Mouse (Mus musculus) testis, adult 10 weeks (tissue): ENCODE data around the gene Olfr1225. TPM values are rescaled to one million over a fixed set of nuclear protein-coding genes. Genes with fewer than 3 reads are reported as not detected.

Experiments
- polyA plus RNA-seq: library from polyadenylated mRNA; stranded (reverse); fragments of 350-450 nt; fragmentation: Illumina TruSeq; extraction: RNeasy Lipid Tissue Mini Kit (QIAGEN cat#74804); gene quantifications from one replicate; pipeline ENCODE4 v1.2.3, GENCODE M21; 2014; ENCODE audit warnings: low read depth, low replicate concordance

Gene Olfr1225
- polyA plus RNA-seq = not detected

GRCm38 (mm10) chr2:89174569-89174968, at the start of gene Olfr1225:
Gene Olfr1225, minus strand, starts transcription at chr2:89174669.

GRCm38 (mm10) chr2:89199948-89200347, 25.5 kb upstream of the Olfr1225 start, which contains the start of gene Olfr1226:
Gene Olfr1226, minus strand, starts transcription at chr2:89200048.

GRCm38 (mm10) chr2:89163991-89164390, 10.5 kb downstream of the Olfr1225 start, which contains the start of gene Olfr1224-ps1:
Gene Olfr1224-ps1, minus strand, starts transcription at chr2:89164091.

GRCm38 (mm10) chr2:89151460-89151859, 23.0 kb downstream of the Olfr1225 start, which contains the start of gene Olfr1223:
Gene Olfr1223, minus strand, starts transcription at chr2:89151560.

GRCm38 (mm10) chr2:89132954-89133353, 41.5 kb downstream of the Olfr1225 start, which contains the start of gene Olfr1222:
Gene Olfr1222, minus strand, starts transcription at chr2:89133054.

Other genes starting within 250 kb of the Olfr1225 start
- not detected for gene Olfr1211, start 236.6 kb downstream of the Olfr1225 start, polyA plus RNA-seq
- gene Olfr1212, start 220.7 kb downstream of the Olfr1225 start, polyA plus RNA-seq = not detected
- not detected for gene Gm13762, start 194.4 kb downstream of the Olfr1225 start, polyA plus RNA-seq
- not detected for gene Olfr1214, start 182.0 kb downstream of the Olfr1225 start, polyA plus RNA-seq
- not detected for gene Olfr1215, start 167.7 kb downstream of the Olfr1225 start, polyA plus RNA-seq
- gene Olfr1216, start 156.3 kb downstream of the Olfr1225 start, polyA plus RNA-seq = not detected
- gene Olfr1217, start 142.6 kb downstream of the Olfr1225 start, polyA plus RNA-seq = not detected
- gene Olfr1218, start 113.5 kb downstream of the Olfr1225 start, polyA plus RNA-seq = not detected
- gene Olfr1219, start 91.2 kb downstream of the Olfr1225 start, polyA plus RNA-seq = 0.07 TPM
- gene Olfr1220, start 67.8 kb downstream of the Olfr1225 start, polyA plus RNA-seq = 0.07 TPM
- gene Olfr1221, start 57.4 kb downstream of the Olfr1225 start, polyA plus RNA-seq = not detected
- not detected for gene Olfr1222, start 41.6 kb downstream of the Olfr1225 start, polyA plus RNA-seq
- not detected for gene Olfr1223, start 23.1 kb downstream of the Olfr1225 start, polyA plus RNA-seq
- not detected for gene Olfr1224-ps1, start 10.6 kb downstream of the Olfr1225 start, polyA plus RNA-seq
- 0.07 TPM for gene Olfr1226, start 25.4 kb upstream of the Olfr1225 start, polyA plus RNA-seq
- gene Olfr1228, start 79.4 kb upstream of the Olfr1225 start, polyA plus RNA-seq = not detected
- not detected for gene Olfr1229, start 113.3 kb upstream of the Olfr1225 start, polyA plus RNA-seq
- gene Olfr1230, start 122.6 kb upstream of the Olfr1225 start, polyA plus RNA-seq = not detected
- not detected for gene Olfr1231, start 132.4 kb upstream of the Olfr1225 start, polyA plus RNA-seq
- gene Olfr1232, start 155.0 kb upstream of the Olfr1225 start, polyA plus RNA-seq = not detected
- 0.10 TPM for gene Olfr1233, start 167.7 kb upstream of the Olfr1225 start, polyA plus RNA-seq
- not detected for gene Olfr1234, start 190.2 kb upstream of the Olfr1225 start, polyA plus RNA-seq
- gene Olfr1238, start 235.0 kb upstream of the Olfr1225 start, polyA plus RNA-seq = not detected
- not detected for gene Olfr1239, start 245.7 kb upstream of the Olfr1225 start, polyA plus RNA-seq